Mouse (Mus musculus): Measurements from ENCODE around the gene Ryr1. TPM values are rescaled to one million over a fixed set of nuclear protein-coding genes. Genes with fewer than 3 reads are reported as not detected.
"Not testable (repeated sequence)": the region's sequence is repeated elsewhere in the genome, so short reads cannot be mapped to it uniquely, and the experiment has no call there.

Ryr1 gene
- polyA plus RNA-seq, 1 experiment from 2014 or later = 2.2 TPM

- 70% methylated on average over 11 of the region's 11 CpGs for WGBS
- H3K27me3 ChIP-seq (ENCODE audit: low read depth, poor library complexity, severe bottlenecking) = no peaks in the 10 kb centered on the region
- H3K4me1 ChIP-seq = peaks cover 27% of the 10 kb centered on the region
- DNase-seq (ENCODE audit: low spot score) = no peak
- H3K9me3 ChIP-seq (replicated peaks) = no peaks in the 10 kb centered on the region
- peaks cover 20% of the 10 kb centered on the region for H3K36me3 ChIP-seq
- peak overlapping the region; percentile 88 for H3K27ac ChIP-seq
- peak overlapping the region; percentile 83 for H3K4me3 ChIP-seq
Measured at GRCm38 (mm10) chr7:28983141-28983564, 141.8 kb downstream of the Ryr1 start.

DNA sequence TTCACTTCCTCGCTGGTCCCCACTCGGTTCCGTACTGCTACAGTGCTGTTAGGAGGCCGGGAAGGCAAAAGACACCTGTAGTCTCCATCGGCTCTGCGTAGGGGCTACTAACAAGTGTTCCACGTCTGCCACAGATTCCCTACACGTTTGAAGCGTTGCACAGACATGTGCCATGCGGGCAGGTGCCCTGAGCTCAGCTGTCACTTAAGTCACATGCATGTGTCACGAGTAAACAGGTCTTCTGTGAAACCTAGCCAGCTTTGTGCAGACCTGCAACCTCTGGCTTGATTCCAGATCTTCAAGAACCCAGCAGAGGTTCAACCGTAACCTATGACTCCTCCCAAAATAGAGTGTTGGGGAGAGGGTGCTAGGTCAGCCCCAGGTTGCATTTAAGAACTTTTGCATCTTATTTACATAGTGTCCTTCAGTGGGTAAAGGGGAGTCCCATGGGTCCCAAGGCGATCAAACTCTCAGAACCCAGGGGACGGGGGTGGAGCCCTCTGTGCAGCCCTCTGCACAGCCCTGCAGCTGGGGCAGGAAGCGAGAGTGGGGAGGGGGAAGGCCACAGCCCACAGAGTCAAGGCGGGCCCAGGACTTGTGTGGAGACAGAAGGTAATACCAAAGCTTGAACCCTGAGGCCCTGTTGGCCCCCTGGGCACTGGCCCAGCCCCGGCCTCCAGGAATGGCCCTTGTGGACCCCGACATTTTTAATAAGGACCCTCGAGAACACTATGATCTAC is 142.5 kb downstream of the Ryr1 start:
- Histone ChIP-seq H3K27me3 (ENCODE audit: low read depth, poor library complexity, severe bottlenecking) (no peaks in the 10 kb centered on the region), H3K27ac (peak overlapping the region; percentile 88), H3K4me3 (peak overlapping the region; percentile 83), H3K9me3 (replicated peaks) (no peaks in the 10 kb centered on the region), H3K36me3 (peaks cover 27% of the 10 kb centered on the region), H3K4me1 (peaks cover 27% of the 10 kb centered on the region)
- 16% methylated on average over 19 of the region's 19 CpGs for WGBS
- no peak for DNase-seq (ENCODE audit: low spot score)

DNA sequence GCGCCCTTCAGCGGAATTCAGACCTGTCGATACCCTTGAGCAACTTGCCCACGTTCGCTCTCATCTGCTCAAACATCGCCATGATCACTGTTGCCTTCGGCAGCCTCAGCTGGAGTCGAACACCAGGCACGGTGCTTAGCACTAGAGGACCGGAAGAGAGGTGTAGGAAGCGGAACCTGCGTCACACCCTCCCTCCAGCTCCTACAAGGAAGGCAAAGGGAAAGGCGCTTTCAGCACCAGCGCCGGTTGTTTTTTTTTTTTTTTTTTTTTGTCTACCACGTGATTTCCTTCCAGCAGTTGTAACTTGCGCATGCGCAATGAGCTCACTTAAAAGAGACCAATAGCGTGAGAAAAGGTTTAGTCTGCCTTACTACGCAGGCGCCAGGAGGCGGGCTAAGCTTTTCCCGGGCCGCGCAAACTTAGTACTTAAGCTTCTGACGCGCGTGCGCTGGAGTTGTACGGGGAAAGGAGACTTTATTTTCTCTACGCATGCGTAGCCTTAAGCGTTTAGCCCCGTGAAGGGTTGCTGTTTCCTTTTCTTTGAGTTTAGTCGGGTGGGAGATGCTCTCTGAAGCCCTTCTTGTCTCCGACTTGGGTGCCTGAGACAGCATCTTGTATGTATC is 143.2 kb downstream of the Ryr1 start, which contains the start of the genes Eif3k and Map4k1:
Eif3k (minus strand) TSS at position 214 of the 623 bp plus-strand sequence.
Map4k1 (plus strand) TSS at position 400 of the 623 bp plus-strand sequence.
- Histone ChIP-seq H3K4me3 (peak within 1 kb of the TSS; percentile 83), H3K27ac (peak within 1 kb of the TSS; percentile 88), H3K4me1 (peaks cover 27% of the 10 kb centered on the region), H3K9me3 (replicated peaks) (no peaks in the 10 kb centered on the region), H3K36me3 (peaks cover 34% of the 10 kb centered on the region), H3K27me3 (ENCODE audit: low read depth, poor library complexity, severe bottlenecking) (no peaks in the 10 kb centered on the region)
- peak; percentile 92 for DNase-seq (ENCODE audit: low spot score)
- WGBS = under 1% methylated on average over 36 of the region's 36 CpGs

GRCm38 (mm10) chr7:28977556-28977955 is 147.4 kb downstream of the Ryr1 start:
- Histone ChIP-seq H3K27me3 (ENCODE audit: low read depth, poor library complexity, severe bottlenecking) (no peaks in the 10 kb centered on the region), H3K4me1 (peaks cover 15% of the 10 kb centered on the region), H3K27ac (no peak overlapping the region), H3K36me3 (peaks cover 70% of the 10 kb centered on the region), H3K4me3 (no peak overlapping the region), H3K9me3 (replicated peaks) (no peaks in the 10 kb centered on the region)
- 93% methylated on average over 9 of the region's 9 CpGs for WGBS
- no peak for DNase-seq (ENCODE audit: low spot score)

DNA sequence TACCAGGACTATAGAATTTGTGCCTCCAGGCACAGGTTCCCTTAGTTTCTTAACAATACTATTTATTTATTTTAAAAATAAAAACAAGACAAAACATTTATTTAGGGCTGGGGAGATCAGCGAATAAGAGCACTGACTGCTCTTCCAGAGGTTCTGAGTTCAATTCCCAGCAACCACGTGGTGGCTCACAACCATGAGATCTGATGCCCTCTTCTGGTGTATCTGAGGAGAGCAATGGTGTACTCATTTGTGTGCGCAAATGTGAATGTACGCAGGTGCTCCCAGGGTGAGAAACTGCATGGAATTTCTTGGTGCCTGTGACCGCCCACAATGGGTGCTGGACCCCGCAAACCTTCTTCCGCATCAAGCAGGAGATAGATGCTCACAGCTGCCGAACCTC is 152.0 kb downstream of the Ryr1 start:
- H3K36me3 ChIP-seq = peaks cover 84% of the 10 kb centered on the region
- H3K27ac ChIP-seq = no peak overlapping the region
- WGBS = 85% methylated on average over 8 of the region's 8 CpGs
- no peak for DNase-seq (ENCODE audit: low spot score)
- no peak overlapping the region for H3K4me3 ChIP-seq
- H3K4me1 ChIP-seq = peaks cover 4% of the 10 kb centered on the region; the same call in 1 of the 2 replicates
- no peaks in the 10 kb centered on the region for H3K27me3 ChIP-seq (ENCODE audit: low read depth, poor library complexity, severe bottlenecking)
- H3K9me3 ChIP-seq (replicated peaks) = no peaks in the 10 kb centered on the region

- no peak overlapping the region for H3K4me3 ChIP-seq
- no peaks in the 10 kb centered on the region for H3K27me3 ChIP-seq (ENCODE audit: low read depth, poor library complexity, severe bottlenecking)
- no peak overlapping the region for H3K27ac ChIP-seq
- 69% methylated on average over 8 of the region's 8 CpGs for WGBS
- peak; percentile 95 for DNase-seq (ENCODE audit: low spot score)
- peaks cover 4% of the 10 kb centered on the region; the same call in 1 of the 2 replicates for H3K4me1 ChIP-seq
- H3K36me3 ChIP-seq = peaks cover 79% of the 10 kb centered on the region
- H3K9me3 ChIP-seq (replicated peaks) = no peaks in the 10 kb centered on the region
Measured at GRCm38 (mm10) chr7:28972542-28972985, 152.4 kb downstream of the Ryr1 start.

DNA sequence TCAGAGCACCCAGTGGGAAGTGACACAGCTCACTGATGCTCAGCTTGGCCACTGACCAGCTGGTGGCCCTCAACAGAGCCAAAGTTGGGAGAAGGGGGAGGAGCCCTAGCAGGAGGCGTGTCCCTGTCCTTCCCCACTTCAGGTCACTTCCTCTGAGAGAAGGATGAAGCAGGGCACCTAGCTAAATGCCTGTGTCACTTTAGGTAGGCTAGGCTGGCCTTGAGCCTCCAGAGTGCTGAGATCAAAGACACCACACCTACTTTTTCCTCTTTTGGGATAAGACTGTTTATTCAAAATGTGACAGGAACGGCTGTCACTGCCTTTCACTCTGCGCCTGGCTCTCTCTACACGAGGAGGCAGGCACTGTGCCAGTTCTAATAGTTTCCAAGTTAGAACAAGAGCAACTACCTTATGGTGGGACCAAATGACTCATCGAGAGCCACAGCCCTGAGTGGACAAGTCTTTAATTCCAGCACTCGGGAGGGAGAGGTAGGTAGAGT is 153.2 kb downstream of the Ryr1 start:
- no peaks in the 10 kb centered on the region for H3K9me3 ChIP-seq (replicated peaks)
- peaks cover 72% of the 10 kb centered on the region for H3K36me3 ChIP-seq
- no peak overlapping the region for H3K4me3 ChIP-seq
- H3K27ac ChIP-seq = no peak overlapping the region
- WGBS = 90% methylated on average over 6 of the region's 6 CpGs
- no peaks in the 10 kb centered on the region for H3K27me3 ChIP-seq (ENCODE audit: low read depth, poor library complexity, severe bottlenecking)
- no peak for DNase-seq (ENCODE audit: low spot score)
- H3K4me1 ChIP-seq = peaks cover 7% of the 10 kb centered on the region; the same call in 1 of the 2 replicates

- Histone ChIP-seq H3K4me3 (no peak overlapping the region), H3K36me3 (peaks cover 64% of the 10 kb centered on the region), H3K9me3 (replicated peaks) (no peaks in the 10 kb centered on the region), H3K27ac (no peak overlapping the region), H3K4me1 (peaks cover 7% of the 10 kb centered on the region; the same call in 1 of the 2 replicates), H3K27me3 (ENCODE audit: low read depth, poor library complexity, severe bottlenecking) (no peaks in the 10 kb centered on the region)
- no peak for DNase-seq (ENCODE audit: low spot score)
- WGBS = 93% methylated on average over 7 of the region's 7 CpGs
Measured at GRCm38 (mm10) chr7:28971029-28971428, 153.9 kb downstream of the Ryr1 start.

- WGBS = 79% methylated on average over 12 of the region's 12 CpGs
- H3K9me3 ChIP-seq (replicated peaks) = no peaks in the 10 kb centered on the region
- no peaks in the 10 kb centered on the region for H3K27me3 ChIP-seq (ENCODE audit: low read depth, poor library complexity, severe bottlenecking)
- no peak overlapping the region for H3K4me3 ChIP-seq
- DNase-seq (ENCODE audit: low spot score) = no peak
- H3K4me1 ChIP-seq = peaks cover 7% of the 10 kb centered on the region; the same call in 1 of the 2 replicates
- H3K36me3 ChIP-seq = peaks cover 56% of the 10 kb centered on the region
- H3K27ac ChIP-seq = peak overlapping the region; percentile 21; the same call in 1 of the 2 replicates
Measured at GRCm38 (mm10) chr7:28969672-28970394, 155.1 kb downstream of the Ryr1 start.

DNA sequence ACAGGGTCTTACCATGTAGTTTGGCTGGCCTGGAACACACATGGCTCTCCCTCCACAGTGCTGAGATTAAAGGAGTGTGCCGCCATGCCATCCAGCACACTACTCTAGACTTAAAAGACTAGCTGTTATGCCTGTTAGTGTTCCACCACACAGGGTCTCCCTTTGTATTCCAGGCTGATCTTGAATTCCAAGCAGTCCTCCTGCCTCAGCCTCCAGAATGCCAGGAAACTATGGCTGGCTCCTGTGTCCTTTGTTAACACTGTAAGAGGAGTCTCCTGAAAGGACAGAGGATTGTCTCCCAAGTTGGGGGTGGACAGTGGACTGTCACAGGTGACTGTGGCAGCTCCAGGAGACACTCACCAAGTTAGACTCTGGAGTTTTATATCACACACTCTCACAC is 155.7 kb downstream of the Ryr1 start:
- Histone ChIP-seq H3K4me1 (peaks cover 7% of the 10 kb centered on the region; the same call in 1 of the 2 replicates), H3K27me3 (ENCODE audit: low read depth, poor library complexity, severe bottlenecking) (no peaks in the 10 kb centered on the region), H3K36me3 (peaks cover 50% of the 10 kb centered on the region), H3K4me3 (no peak overlapping the region), H3K9me3 (replicated peaks) (no peaks in the 10 kb centered on the region), H3K27ac (no peak overlapping the region)
- WGBS = 97% methylated on average over 1 of the region's 1 CpGs
- DNase-seq (ENCODE audit: low spot score) = no peak

GRCm38 (mm10) chr7:28968120-28968519 is 156.9 kb downstream of the Ryr1 start:
- H3K36me3 ChIP-seq = peaks cover 38% of the 10 kb centered on the region
- not testable (repeated sequence) for H3K9me3 ChIP-seq (replicated peaks); H3K4me3 ChIP-seq; H3K4me1 ChIP-seq; H3K27ac ChIP-seq; DNase-seq (ENCODE audit: low spot score); H3K27me3 ChIP-seq (ENCODE audit: low read depth, poor library complexity, severe bottlenecking)
- WGBS = 96% methylated on average over 8 of the region's 8 CpGs

GRCm38 (mm10) chr7:28966751-28967505 is 158.1 kb downstream of the Ryr1 start:
- H3K27ac ChIP-seq = no peak overlapping the region
- peaks cover 13% of the 10 kb centered on the region for H3K4me1 ChIP-seq
- WGBS = 72% methylated on average over 4 of the region's 4 CpGs

More at GRCm38 (mm10) chr7:28966751-28967505, 158.1 kb downstream of the Ryr1 start:
- Histone ChIP-seq H3K4me3 (no peak overlapping the region), H3K27me3 (ENCODE audit: low read depth, poor library complexity, severe bottlenecking) (no peaks in the 10 kb centered on the region), H3K9me3 (replicated peaks) (no peaks in the 10 kb centered on the region), H3K36me3 (peaks cover 28% of the 10 kb centered on the region)
- DNase-seq (ENCODE audit: low spot score) = no peak

All from limb, embryonic 10.5 days (tissue).